Mouse (Mus musculus): ENCODE measurements at regions not wholly inside any gene's neighbourhood (a gene's known extent, or its start where the extent isn't known, plus 50 kb on each side); places are given as distances from the start of the nearest gene placed in this dataset.

DNA sequence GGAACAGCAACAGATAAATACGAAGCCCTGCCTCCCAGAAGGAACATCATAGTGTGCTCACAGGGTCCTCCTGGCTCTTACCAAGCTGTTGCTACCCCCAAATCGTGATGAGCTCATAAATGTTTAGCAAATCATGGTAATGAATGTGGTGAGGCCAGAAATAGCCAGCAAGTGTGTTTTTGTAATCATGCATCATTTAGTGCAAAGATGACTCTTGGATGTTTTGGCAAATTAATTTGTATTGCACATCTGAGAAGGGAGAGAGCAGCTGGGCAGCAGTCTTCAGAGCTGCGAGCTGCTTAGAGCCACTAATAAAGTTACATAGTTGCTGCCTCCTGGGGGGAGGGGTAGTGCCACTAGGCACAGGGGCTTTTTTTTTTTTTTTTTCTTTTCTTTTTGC lies 79.8 kb upstream of the 4930583I09Rik start:
- no peak for DNase-seq

DNA sequence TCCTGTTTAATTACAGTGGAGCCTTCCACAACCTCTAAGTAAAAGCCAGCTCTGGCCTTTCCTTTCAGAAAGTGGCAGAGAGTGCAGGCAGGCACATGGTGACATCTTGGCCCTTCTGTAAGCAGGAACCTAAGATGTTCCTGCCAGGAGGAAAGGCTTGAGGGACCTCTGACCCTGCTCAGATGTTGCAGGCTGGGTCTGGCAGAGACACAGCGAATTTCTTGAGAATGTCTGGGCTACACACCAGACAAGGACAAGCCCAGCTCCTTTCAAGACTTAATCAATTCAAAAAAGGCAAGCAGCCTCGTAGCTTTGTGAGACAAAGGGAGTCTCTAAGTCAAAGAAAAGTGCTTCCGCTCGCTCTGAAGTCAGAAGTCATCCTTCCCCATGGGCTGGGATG lies 79.2 kb upstream of the 4930583I09Rik start:
- DNase-seq, result no peak

DNA sequence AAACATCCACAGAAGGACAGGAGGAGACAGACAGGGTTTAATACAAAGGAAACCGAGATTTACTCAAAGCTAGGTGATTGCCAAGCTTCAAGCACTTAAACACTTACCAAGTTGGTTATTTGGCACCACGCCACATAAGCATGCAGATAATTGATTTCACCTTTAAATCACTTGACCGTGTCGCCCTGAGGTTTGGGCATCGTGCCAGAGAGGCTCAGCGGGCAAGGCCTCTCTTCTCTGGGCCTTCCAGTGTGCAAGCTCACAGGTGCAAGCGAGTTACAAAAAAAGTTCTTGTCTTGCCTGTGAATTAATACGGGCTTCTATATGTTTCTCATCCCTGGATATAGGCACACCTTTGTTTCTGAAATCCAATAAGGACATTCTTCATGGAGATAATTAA lies 78.4 kb upstream of the 4930583I09Rik start:
- no peak for DNase-seq

DNA sequence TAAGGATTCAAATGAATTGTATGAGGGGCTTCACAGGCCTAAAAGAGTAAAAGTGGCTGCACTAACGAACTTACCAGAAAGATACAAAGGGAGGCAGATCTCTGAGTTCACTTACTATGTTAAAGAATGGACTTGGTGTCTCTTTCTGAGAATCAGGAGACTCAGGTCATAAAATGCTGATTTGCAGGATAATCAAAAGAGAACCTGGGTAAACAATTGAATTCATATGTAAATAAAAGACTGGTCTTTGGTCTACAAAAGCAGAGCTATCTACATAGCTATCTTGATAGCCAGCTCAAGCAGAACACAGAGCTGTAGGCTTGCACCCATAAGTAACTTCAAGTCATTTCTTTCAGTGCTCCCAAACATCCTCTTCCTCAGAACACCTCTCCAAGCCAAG lies 72.8 kb upstream of the 4930583I09Rik start:
- DNase-seq, result no peak

DNA sequence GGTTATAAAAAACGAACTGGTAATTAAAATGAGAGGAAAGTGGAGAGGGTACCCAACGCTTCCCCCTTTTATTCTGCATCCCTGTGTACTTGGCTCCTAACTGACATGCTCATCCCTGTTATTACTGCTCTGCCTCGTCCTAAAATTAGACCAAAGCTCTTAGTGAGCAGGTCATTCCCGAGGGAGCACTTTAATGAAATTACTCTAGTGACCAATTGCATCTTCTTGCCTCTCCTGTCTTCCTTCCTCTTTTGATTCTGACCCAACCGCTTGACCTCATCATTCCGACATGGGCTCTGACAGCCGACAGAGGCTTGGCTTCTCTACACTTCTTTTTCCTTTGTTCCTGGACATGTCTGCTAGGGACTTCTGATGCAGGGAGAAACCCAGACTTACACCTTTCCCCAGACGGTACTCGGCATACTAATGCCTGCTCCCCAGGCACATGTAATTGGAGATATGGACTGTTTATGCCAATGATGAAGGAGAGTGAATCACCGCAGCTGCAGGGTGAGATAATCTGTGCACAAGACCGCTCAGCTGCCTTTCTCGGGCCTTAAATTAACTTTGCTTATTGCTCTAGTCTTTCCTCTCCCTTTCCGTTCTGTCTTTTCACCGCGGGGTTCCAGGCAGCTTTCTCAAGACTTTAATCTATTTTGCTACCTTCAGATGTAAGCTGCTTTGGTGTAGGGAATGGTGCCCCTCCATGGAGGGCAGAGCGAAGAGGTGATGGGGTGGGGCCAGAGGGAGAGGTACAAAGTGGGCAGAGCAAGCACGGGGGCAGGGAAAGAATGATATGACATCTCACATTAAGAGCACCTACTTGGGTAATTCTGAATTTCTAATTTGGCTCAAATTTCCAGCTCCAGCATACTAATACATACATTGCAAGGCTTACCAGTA lies 66.1 kb upstream of the 4930583I09Rik start:
- no peak for DNase-seq

DNA sequence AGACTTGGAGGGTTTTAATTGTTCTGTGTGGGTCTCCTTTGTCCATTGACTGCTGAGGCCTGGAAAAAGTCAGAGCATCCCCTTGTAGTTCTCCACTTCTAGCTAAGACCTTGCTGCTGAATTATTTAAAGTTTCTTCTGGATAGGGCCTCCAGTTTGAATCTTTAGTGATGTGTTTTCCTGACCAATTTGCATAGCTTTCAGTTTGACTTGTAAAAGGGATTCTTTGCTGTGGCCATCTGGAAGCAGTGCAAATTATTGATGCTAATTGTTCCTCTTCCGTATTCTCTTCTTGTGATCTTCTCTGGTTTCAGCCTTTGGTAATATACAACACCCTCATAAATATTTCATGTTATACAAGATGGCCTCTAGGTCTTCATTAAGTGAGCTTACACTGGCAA lies 61.6 kb upstream of the 4930583I09Rik start:
- DNase-seq, result no peak

DNA sequence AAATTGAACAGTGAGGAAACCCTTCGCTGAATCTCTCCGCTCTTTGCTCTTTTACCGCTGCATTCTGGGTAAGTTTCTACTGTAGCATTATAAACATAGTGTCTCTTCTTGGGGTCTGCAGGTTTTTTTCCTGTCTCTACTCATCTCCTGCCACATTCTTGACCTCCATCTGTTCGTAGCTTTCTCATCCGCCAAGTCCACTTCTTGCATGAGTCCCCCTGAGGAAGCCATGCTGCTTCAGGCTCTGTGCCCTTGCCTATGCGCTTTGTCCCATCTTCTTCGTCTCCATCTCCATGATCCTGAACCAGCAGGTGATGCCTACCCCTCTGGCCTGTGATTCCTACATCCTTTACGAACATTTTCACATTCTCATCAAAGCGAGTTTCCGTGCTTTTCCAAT lies 60.0 kb upstream of the 4930583I09Rik start:
- DNase-seq, result no peak

DNA sequence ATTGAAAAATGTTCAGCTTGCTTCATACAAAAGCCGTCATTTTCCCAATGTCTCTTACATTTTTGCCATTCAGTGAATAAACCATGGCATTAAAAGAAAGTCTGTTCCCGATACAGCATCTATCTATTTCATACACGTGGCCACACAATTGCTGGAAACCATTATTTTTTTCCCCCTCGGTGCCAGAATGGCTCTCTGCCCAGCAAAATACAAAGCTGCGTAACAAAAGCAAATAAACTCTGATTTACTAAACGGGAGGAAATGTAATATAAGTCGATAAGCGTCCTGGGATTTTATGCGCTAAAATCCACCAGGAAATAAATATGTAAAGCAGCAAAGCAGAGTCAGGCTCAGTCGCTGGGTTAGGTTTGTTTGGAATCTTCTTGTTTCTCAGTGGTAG lies 59.6 kb upstream of the 4930583I09Rik start:
- DNase-seq, result no peak

DNA sequence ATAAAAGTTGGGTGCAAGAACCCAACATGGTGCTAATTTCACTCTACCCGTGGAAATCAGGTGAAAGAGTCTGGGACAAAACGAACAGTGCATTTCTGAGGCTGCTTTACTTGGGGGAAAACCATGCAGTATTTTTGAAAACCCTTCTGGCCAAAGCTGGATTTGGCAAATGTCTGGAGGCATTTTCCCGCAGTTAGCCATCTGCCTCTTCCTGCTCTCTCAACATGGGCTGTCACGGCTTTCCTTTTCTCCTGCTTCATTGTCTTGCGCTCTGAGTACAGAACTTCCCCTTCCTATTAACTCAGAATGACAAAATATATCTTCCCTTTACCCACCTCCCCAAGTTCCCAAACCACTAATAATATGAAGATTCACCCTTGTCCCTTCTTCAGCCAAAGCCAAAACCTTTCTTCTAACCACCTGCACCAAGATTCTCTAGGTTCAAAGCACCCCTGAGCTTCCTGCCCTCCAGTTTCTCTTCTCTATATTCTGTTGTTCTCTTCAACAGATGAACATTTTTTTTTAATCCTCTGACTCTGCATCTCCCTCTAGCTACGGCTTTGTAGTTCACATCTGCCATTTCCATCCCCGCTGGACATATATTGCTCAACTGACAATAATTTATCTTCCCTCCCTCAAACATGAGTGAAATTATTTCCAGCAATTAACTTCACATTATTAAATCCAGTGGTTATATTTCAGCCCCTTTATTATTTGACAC lies 57.5 kb upstream of the 4930583I09Rik start:
- no peak for DNase-seq

Measured in B cell, adult 2 months (primary cell).